Mouse (Mus musculus): Measurements from ENCODE around the gene 1700020D05Rik. TPM values are rescaled to one million over a fixed set of nuclear protein-coding genes. Genes with fewer than 3 reads are reported as not detected.
A peak's percentile ranks its signal among the peaks of the same experiment; 100 is the strongest.

1700020D05Rik gene
- polyA plus RNA-seq, 1 experiment = 1.5 TPM

DNA sequence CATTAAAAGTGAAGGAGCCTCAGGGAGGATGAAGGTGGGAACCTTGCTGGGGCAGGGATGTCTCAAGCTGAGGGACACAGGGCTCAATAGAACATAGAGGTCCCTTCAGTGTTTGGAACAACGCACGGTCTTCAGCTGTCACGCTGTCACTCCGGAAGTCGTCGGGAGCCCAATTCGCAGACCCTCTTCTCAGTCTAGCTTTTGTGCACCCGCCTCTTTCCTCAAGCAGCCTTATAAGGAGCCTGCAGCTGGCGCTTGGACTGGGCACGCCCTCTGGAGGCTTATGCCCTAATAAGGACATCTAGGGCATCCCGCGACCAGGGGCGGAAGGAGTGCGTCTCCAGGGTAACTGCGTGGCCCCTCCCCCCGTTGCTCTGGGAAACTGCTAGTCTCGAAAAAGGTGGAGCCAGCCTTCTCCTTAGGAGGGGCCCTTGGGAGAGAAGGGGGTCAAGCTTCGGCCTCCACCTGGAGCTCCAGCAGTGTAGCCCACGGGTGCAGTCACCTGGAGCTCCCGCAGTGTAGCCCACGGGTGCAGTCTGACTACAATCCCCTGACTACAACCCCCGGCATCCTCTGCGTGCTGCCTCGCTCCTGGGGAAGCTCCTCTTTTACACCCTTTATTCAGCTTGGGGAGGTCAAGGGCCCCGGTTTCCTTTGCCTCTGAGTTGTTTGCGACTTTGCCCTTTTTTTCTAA, 14.6 kb downstream of the 1700020D05Rik start:
- Histone ChIP-seq H3K27ac (ENCODE audit: insufficient read depth, low read length) (peak overlapping the region; percentile 99), H3K27me3 (ENCODE audit: control insufficient read depth, insufficient read depth, low read length) (no peaks in the 10 kb centered on the region), H3K36me3 (ENCODE audit: control insufficient read depth, insufficient read depth, low read length) (peaks cover 22% of the 10 kb centered on the region), H3K4me3 (ENCODE audit: extremely low read depth, insufficient read depth, insufficient read length) (peak overlapping the region; percentile 73), H3K4me1 (ENCODE audit: control insufficient read depth, insufficient read depth, insufficient read length) (peaks cover 8% of the 10 kb centered on the region; the same call in 1 of the 2 replicates)
- WGBS = under 1% methylated on average over 26 of the region's 26 CpGs
- TF ChIP-seq POLR2A (IDR thresholded peaks at IDR 0.05; ENCODE audit: low read depth, low read length) (peak; percentile 94), CTCF (IDR thresholded peaks at IDR 0.05; ENCODE audit: extremely low read depth, insufficient read depth, insufficient read length, insufficient replicate concordance) (no peak)
- DNase-seq (ENCODE audit: low read depth in 1 of 2, low spot score in 2 of 2) = peak; percentile 94 to 98

GRCm38 (mm10) chr19:5487768-5488550, 15.6 kb downstream of the 1700020D05Rik start, which contains the start of gene Mus81:
Mus81 (minus strand) TSS chr19:5488402.
- peak; percentile 95 for DNase-seq (ENCODE audit: low read depth in 1 of 2, low spot score in 2 of 2)
- under 1% methylated on average over 39 of the region's 39 CpGs for WGBS
- Histone ChIP-seq H3K4me1 (ENCODE audit: control insufficient read depth, insufficient read depth, insufficient read length) (peaks cover 8% of the 10 kb centered on the region; the same call in 1 of the 2 replicates), H3K27me3 (ENCODE audit: control insufficient read depth, insufficient read depth, low read length) (no peaks in the 10 kb centered on the region), H3K4me3 (ENCODE audit: extremely low read depth, insufficient read depth, insufficient read length) (peak within 1 kb of the TSS; percentile 73), H3K36me3 (ENCODE audit: control insufficient read depth, insufficient read depth, low read length) (peaks cover 24% of the 10 kb centered on the region), H3K27ac (ENCODE audit: insufficient read depth, low read length) (peak within 1 kb of the TSS; percentile 99)
- TF ChIP-seq POLR2A (IDR thresholded peaks at IDR 0.05; ENCODE audit: low read depth, low read length) (peak; percentile 62), CTCF (IDR thresholded peaks at IDR 0.05; ENCODE audit: extremely low read depth, insufficient read depth, insufficient read length, insufficient replicate concordance) (peak; percentile 90)

DNA sequence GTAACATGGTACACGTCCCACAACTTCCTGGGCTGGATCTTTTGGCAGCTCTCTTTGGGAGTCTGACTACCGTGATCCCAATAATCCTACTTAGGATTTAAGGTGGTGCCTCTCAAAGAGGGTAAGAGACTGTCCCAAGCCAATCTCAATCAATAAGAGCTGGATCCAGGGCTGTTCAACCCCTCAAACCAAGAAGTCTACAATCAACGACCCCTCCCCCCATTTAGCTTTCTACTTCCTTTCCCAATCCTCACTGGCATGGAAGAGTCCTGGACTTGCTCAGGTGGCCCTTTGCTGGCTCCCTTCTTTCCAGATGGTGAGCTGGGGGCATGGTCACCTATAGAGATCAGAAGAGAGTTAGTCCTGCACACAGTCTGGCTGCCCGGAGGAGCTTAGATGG, 16.8 kb downstream of the 1700020D05Rik start:
- H3K36me3 ChIP-seq (ENCODE audit: control insufficient read depth, insufficient read depth, low read length) = peaks cover 24% of the 10 kb centered on the region
- 87% methylated on average over 4 of the region's 4 CpGs for WGBS
- TF ChIP-seq CTCF (IDR thresholded peaks at IDR 0.05; ENCODE audit: extremely low read depth, insufficient read depth, insufficient read length, insufficient replicate concordance) = no peak
- TF ChIP-seq POLR2A (IDR thresholded peaks at IDR 0.05; ENCODE audit: low read depth, low read length) = no peak
- H3K27ac ChIP-seq (ENCODE audit: insufficient read depth, low read length) = no peak overlapping the region
- no peaks in the 10 kb centered on the region for H3K27me3 ChIP-seq (ENCODE audit: control insufficient read depth, insufficient read depth, low read length)
- peaks cover 8% of the 10 kb centered on the region; the same call in 1 of the 2 replicates for H3K4me1 ChIP-seq (ENCODE audit: control insufficient read depth, insufficient read depth, insufficient read length)
- no peak for DNase-seq (ENCODE audit: low read depth in 1 of 2, low spot score in 2 of 2)
- no peak overlapping the region for H3K4me3 ChIP-seq (ENCODE audit: extremely low read depth, insufficient read depth, insufficient read length)

DNA sequence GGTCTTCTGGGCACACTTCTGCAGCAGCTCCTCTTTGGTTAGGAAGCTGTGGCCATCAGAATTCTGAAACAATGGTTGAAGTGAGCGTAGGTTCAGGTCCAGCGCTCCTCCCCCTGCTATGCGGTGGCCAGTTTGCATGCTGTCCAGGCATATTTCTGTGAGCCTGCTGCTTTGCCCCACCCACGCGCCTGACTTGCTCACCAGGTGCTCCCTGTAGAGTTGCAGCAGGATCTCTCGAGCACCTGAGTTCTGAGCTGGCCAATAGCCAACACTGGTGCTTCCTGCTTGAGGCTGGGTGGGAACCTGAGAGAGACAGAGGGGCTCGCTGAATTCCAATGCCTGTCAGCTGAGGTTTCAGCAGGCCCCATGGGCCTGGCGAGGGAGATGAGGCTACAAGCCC, 17.3 kb downstream of the 1700020D05Rik start:
- Histone ChIP-seq H3K27ac (ENCODE audit: insufficient read depth, low read length) (no peak overlapping the region), H3K4me3 (ENCODE audit: extremely low read depth, insufficient read depth, insufficient read length) (no peak overlapping the region), H3K27me3 (ENCODE audit: control insufficient read depth, insufficient read depth, low read length) (no peaks in the 10 kb centered on the region), H3K36me3 (ENCODE audit: control insufficient read depth, insufficient read depth, low read length) (peaks cover 24% of the 10 kb centered on the region), H3K4me1 (ENCODE audit: control insufficient read depth, insufficient read depth, insufficient read length) (peaks cover 8% of the 10 kb centered on the region; the same call in 1 of the 2 replicates)
- 91% methylated on average over 8 of the region's 8 CpGs for WGBS
- DNase-seq (ENCODE audit: low read depth in 1 of 2, low spot score in 2 of 2) = no peak
- TF ChIP-seq CTCF (IDR thresholded peaks at IDR 0.05; ENCODE audit: extremely low read depth, insufficient read depth, insufficient read length, insufficient replicate concordance) (no peak), POLR2A (IDR thresholded peaks at IDR 0.05; ENCODE audit: low read depth, low read length) (no peak)

- DNase-seq (ENCODE audit: low read depth in 1 of 2, low spot score in 2 of 2) = no peak
- peaks cover 8% of the 10 kb centered on the region; the same call in 1 of the 2 replicates for H3K4me1 ChIP-seq (ENCODE audit: control insufficient read depth, insufficient read depth, insufficient read length)
- no peaks in the 10 kb centered on the region for H3K27me3 ChIP-seq (ENCODE audit: control insufficient read depth, insufficient read depth, low read length)
- no peak for TF ChIP-seq POLR2A (IDR thresholded peaks at IDR 0.05; ENCODE audit: low read depth, low read length)
- H3K36me3 ChIP-seq (ENCODE audit: control insufficient read depth, insufficient read depth, low read length) = peaks cover 24% of the 10 kb centered on the region
- 96% methylated on average over 7 of the region's 7 CpGs for WGBS
- H3K27ac ChIP-seq (ENCODE audit: insufficient read depth, low read length) = no peak overlapping the region
- H3K4me3 ChIP-seq (ENCODE audit: extremely low read depth, insufficient read depth, insufficient read length) = no peak overlapping the region
Observed at GRCm38 (mm10) chr19:5485821-5486220, 17.8 kb downstream of the 1700020D05Rik start.

DNA sequence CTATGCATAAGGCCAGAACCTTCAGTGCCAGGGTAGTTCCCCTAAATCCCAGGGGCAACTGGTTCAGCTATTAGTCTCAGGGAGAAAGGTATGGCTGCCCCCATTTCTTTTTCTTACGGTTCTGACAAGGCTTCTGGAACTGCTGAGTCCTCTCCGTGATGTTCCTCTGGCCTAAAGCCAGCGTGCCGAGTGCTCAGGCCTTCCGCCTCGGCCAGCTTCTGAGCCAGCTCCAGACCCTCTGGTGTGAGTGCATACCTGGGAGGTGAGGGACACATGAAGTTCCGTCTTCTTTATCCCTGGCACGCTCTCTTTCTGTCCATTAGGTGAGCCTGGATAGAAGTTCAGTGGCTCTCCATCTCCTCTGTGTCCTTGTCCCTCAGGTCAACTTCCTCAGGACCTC, 18.2 kb downstream of the 1700020D05Rik start:
- Histone ChIP-seq H3K4me3 (ENCODE audit: extremely low read depth, insufficient read depth, insufficient read length) (no peak overlapping the region), H3K27ac (ENCODE audit: insufficient read depth, low read length) (no peak overlapping the region), H3K27me3 (ENCODE audit: control insufficient read depth, insufficient read depth, low read length) (no peaks in the 10 kb centered on the region), H3K4me1 (ENCODE audit: control insufficient read depth, insufficient read depth, insufficient read length) (peaks cover 8% of the 10 kb centered on the region; the same call in 1 of the 2 replicates), H3K36me3 (ENCODE audit: control insufficient read depth, insufficient read depth, low read length) (peaks cover 24% of the 10 kb centered on the region)
- TF ChIP-seq POLR2A (IDR thresholded peaks at IDR 0.05; ENCODE audit: low read depth, low read length) = no peak
- no peak for TF ChIP-seq CTCF (IDR thresholded peaks at IDR 0.05; ENCODE audit: extremely low read depth, insufficient read depth, insufficient read length, insufficient replicate concordance)
- 93% methylated on average over 8 of the region's 8 CpGs for WGBS
- DNase-seq (ENCODE audit: low read depth in 1 of 2, low spot score in 2 of 2) = no peak

Measured in spleen, adult 2 months (tissue).